Mouse (Mus musculus): ENCODE data around the gene Kif22. TPM values are rescaled to one million over a fixed set of nuclear protein-coding genes. Genes with fewer than 3 reads are reported as not detected.

The Kif22 gene
- polyA plus RNA-seq, 1 experiment from 2014 or later: 136 TPM

DNA sequence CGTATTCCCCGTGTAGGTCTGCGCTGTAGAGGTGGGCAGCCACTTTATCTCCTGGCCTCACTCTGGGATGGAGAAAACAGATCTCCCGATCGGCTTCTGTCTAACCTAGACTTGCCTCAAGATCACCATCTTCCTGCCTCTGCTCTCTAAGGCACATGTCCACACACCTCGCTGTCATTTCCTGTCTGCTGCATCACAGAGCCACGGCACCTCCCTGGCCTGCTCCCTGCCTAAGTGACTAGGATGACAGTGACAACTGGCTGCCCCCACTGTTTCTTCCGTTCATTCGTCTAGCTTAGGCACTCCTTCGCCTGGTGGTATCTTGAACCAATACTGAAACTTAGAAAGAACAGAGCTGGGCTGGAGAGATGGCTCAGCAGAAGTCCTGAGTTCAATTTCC, 42.7 kb downstream of the Kif22 start:
- H3K4me3 ChIP-seq: no peak overlapping the region
- no peaks in the 10 kb centered on the region for H3K4me1 ChIP-seq
- no peak overlapping the region for H3K27ac ChIP-seq
- no peak overlapping the region for H3K9ac ChIP-seq
- 0 out of 2 replicates have a peak, but pooled peaks cover 3% of the 10 kb centered on the region for H3K9me3 ChIP-seq
- 78% methylated on average over 10 of the region's 10 CpGs for WGBS
- ATAC-seq (ENCODE audit: insufficient number of reproducible peaks, insufficient read depth, low FRiP score, low TSS enrichment): no peak
- H3K36me3 ChIP-seq: no peaks in the 10 kb centered on the region; the same call in 1 of the 2 replicates
- H3K27me3 ChIP-seq: no peaks in the 10 kb centered on the region
- no peak overlapping the region for H3K4me2 ChIP-seq (replicated peaks)

DNA sequence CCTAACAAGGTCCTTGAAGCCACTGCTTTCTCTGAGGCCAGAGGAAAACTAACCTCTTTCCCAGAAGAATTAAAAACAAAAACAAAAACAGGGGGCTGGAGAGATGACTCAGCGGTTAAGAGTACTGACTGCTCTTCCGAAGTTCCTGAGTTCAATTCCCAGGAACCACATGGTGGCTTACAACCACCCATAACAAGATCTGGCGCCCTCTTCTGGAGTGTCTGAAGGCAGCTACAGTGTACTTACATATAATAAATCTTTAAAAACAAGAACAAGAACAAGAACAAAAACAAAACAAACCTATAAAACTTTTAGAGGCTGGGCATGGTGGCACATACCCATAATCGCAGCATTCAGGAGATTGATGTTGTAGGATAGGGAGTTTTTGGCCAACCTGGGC, 45.8 kb downstream of the Kif22 start:
- Histone ChIP-seq H3K9ac (no peak overlapping the region), H3K4me2 (replicated peaks) (no peak overlapping the region), H3K4me3 (no peak overlapping the region), H3K9me3 (0 out of 2 replicates have a peak, but pooled peaks cover 3% of the 10 kb centered on the region), H3K4me1 (no peaks in the 10 kb centered on the region), H3K27ac (no peak overlapping the region), H3K36me3 (no peaks in the 10 kb centered on the region; the same call in 1 of the 2 replicates), H3K27me3 (no peaks in the 10 kb centered on the region)
- no peak for ATAC-seq (ENCODE audit: insufficient number of reproducible peaks, insufficient read depth, low FRiP score, low TSS enrichment)
- 74% methylated on average over 4 of the region's 4 CpGs for WGBS

DNA sequence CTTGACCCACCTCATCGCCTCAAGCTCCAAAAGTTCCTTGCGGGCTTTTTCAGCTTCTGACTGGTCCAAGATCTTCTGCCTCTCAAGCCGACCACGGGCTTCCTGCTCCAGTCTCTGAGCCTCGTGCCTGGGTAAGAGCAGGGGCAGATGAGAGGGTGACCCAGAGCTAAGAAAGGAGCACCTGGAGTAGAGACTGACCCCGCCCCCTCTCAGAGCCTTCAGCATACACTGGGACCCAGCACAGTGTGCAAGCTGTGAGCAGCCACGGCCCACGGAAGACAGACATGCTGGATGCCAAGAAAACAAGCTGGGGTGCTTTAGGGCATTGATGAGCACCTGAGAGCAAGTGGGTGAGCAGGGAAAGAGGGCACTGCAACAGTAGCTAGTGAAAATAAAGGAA, 53.5 kb downstream of the Kif22 start:
- Histone ChIP-seq H3K27ac (no peak overlapping the region), H3K4me1 (0 out of 2 replicates have a peak, but pooled peaks cover 3% of the 10 kb centered on the region), H3K27me3 (no peaks in the 10 kb centered on the region), H3K9me3 (no peaks in the 10 kb centered on the region), H3K36me3 (no peaks in the 10 kb centered on the region), H3K4me2 (replicated peaks) (no peak overlapping the region), H3K4me3 (no peak overlapping the region), H3K9ac (no peak overlapping the region)
- ATAC-seq (ENCODE audit: insufficient number of reproducible peaks, insufficient read depth, low FRiP score, low TSS enrichment): no peak
- WGBS: 73% methylated on average over 8 of the region's 8 CpGs

DNA sequence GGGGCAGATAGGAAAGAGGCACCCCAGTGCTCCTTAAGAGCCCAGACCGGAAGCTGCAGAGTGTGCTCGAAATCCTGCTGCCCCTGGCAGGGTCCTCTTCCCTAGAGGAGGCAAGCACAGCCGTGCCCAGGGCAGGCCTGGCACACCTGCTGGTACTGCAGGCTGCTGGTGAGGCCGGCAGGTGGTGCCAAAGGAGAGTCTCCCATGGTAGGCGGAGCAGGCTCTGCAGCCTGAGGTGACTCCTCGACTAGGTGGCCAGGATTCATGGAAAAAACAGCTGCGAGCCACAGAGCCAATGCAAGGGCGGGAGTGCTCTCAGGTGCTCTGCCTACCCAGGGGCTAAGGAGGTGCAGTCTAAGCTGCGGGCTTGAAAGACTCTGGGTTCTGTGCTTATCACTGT, 56.0 kb downstream of the Kif22 start:
- H3K9ac ChIP-seq: no peak overlapping the region
- no peak overlapping the region for H3K4me2 ChIP-seq (replicated peaks)
- no peak for ATAC-seq (ENCODE audit: insufficient number of reproducible peaks, insufficient read depth, low FRiP score, low TSS enrichment)
- no peak overlapping the region for H3K4me3 ChIP-seq
- H3K36me3 ChIP-seq: 0 out of 2 replicates have a peak, but pooled peaks cover under 1% of the 10 kb centered on the region
- 41% methylated on average over 9 of the region's 9 CpGs for WGBS
- 0 out of 2 replicates have a peak, but pooled peaks cover 3% of the 10 kb centered on the region for H3K4me1 ChIP-seq
- no peaks in the 10 kb centered on the region for H3K9me3 ChIP-seq
- H3K27me3 ChIP-seq: no peaks in the 10 kb centered on the region
- no peak overlapping the region for H3K27ac ChIP-seq

DNA sequence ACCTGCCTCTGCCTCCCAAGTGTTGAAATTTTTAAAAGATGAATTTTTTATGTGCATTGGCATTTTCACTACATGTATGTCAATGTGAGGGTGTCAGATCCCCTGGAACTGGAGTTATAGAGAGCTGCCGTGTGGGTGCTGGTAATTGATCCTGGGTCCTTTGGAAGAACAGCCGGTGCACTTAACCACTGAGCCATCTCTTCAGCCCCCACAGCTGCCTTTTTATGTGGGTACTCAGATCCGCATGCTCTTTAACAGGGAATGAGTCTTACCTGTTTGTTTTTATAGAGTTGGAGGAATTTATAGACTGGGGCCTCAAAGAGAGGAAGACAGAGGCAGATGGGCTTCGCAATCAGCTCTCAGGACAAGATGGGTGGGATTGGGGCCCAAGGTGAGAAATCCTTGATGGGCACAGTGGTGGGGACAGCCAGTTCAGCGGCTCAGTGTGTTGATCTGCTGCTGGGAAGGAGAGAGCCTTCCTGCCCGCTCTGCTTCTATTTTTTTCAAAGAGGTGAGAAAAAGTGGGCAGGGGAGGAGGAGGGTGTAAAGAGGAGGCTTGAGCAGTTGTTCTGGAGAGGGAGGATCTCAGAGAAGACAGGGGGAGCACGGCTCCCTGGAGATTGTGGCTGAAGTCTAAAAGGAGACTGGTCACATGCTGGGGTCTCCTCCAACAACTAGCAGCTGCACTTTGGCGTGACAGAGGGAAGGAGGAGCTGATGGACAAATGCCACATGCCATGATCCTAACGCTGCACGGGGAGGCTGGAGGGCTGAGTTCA, 57.4 kb downstream of the Kif22 start:
- H3K36me3 ChIP-seq: peaks cover 13% of the 10 kb centered on the region

DNA sequence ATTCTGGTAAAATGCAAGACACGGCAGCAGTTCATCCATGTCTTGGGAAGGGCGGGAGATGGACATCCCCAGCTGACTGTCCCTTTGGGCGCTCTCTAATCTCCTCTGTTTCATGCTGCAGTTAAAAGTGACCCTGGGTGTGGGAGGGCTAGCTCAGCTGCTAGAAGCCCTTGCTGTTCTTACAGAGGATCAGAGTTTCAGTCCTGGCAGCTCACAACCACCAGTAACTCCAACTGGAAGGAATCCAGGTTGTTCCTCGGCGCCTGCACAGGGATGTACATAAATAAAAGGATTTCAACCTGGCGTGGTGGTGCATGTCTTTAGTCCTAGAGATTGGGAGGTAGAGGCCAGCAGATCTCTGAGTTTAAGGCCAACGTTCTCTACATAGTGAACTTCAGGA, 59.2 kb downstream of the Kif22 start:
- H3K9me3 ChIP-seq: no peaks in the 10 kb centered on the region
- ATAC-seq (ENCODE audit: insufficient number of reproducible peaks, insufficient read depth, low FRiP score, low TSS enrichment): no peak
- H3K9ac ChIP-seq: no peak overlapping the region
- H3K27me3 ChIP-seq: no peaks in the 10 kb centered on the region
- H3K4me1 ChIP-seq: 0 out of 2 replicates have a peak, but pooled peaks cover 3% of the 10 kb centered on the region
- no peak overlapping the region for H3K4me2 ChIP-seq (replicated peaks)
- H3K27ac ChIP-seq: 0 out of 2 replicates have a peak overlapping the region, but pooled peaks have one; percentile 30
- 83% methylated on average over 7 of the region's 7 CpGs for WGBS
- peaks cover 30% of the 10 kb centered on the region for H3K36me3 ChIP-seq
- H3K4me3 ChIP-seq: no peak overlapping the region

More for the DNA sequence above, 57.4 kb downstream of the Kif22 start:
- Histone ChIP-seq H3K4me3 (no peak overlapping the region), H3K27me3 (no peaks in the 10 kb centered on the region), H3K4me1 (0 out of 2 replicates have a peak, but pooled peaks cover 3% of the 10 kb centered on the region), H3K9ac (no peak overlapping the region), H3K9me3 (no peaks in the 10 kb centered on the region), H3K27ac (no peak overlapping the region), H3K4me2 (replicated peaks) (no peak overlapping the region)
- WGBS: 66% methylated on average over 10 of the region's 10 CpGs
- no peak for ATAC-seq (ENCODE audit: insufficient number of reproducible peaks, insufficient read depth, low FRiP score, low TSS enrichment)

DNA sequence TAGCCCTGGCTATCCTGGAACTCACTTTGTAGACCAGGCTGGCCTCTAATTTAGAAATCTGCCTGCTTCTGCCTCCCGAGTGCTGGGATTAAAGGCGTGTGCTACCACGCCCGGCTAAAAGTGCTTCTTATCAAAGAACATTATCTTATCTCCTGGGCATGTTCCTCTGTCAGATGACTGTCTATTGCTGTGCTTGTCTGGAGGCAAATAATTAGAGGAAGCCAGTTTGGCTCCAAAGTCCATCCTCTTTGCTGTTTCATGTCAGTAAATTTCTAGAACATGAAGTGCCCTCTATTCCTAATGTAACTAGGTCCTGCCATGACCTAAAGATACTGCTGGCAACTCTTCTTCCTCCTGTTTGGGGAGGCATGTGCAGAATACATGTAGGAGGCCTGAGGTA, 60.2 kb downstream of the Kif22 start:
- no peak overlapping the region for H3K9ac ChIP-seq
- no peak overlapping the region for H3K27ac ChIP-seq
- H3K9me3 ChIP-seq: no peaks in the 10 kb centered on the region
- H3K36me3 ChIP-seq: peaks cover 33% of the 10 kb centered on the region
- peaks cover 8% of the 10 kb centered on the region; the same call in 1 of the 2 replicates for H3K4me1 ChIP-seq
- H3K4me3 ChIP-seq: no peak overlapping the region
- H3K4me2 ChIP-seq (replicated peaks): no peak overlapping the region
- ATAC-seq (ENCODE audit: insufficient number of reproducible peaks, insufficient read depth, low FRiP score, low TSS enrichment): no peak
- WGBS: 92% methylated on average over 4 of the region's 4 CpGs
- no peaks in the 10 kb centered on the region for H3K27me3 ChIP-seq

DNA sequence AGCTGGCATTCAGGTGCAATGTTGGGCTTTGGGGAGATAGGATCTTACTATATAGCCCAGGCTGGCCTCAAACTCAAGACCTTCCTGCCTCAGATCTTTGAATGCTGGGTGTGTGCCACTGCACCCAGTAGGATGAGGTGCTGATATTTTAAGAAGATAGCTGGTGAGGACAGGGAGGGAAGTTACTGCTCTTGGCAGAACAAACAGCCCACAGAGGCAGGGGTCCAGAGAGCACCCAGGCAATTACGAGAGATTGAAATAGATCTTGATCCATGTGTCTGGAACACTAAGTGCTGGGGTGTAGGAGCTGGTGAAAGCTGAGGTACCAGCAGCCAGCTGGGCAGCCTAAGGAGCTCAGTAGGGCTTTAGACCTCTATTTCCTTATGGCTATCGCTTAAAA, 60.7 kb downstream of the Kif22 start:
- ATAC-seq (ENCODE audit: insufficient number of reproducible peaks, insufficient read depth, low FRiP score, low TSS enrichment): no peak
- WGBS: 86% methylated on average over 2 of the region's 2 CpGs
- no peak overlapping the region for H3K4me3 ChIP-seq

DNA sequence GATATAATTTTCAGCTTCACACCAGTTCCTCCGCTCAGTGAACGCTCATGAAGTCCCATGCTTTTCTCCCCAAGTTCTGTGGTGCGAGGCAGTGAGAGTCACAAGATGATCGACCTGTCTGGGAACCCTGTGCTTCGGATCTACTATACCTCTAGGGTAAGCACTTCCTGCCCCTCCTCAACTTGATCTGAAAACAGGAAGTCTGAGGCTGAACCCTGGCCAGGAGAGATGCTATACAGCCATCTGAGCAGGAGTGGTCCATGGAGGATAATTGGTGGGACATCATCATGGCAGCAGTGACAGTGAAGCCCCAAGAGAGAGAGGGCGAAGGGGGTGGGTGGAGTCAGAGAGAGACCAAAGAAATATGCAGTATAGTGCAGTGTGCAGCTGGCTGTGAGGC, 63.4 kb downstream of the Kif22 start:
- 95% methylated on average over 6 of the region's 6 CpGs for WGBS
- H3K9ac ChIP-seq: no peak overlapping the region
- peaks cover 10% of the 10 kb centered on the region; the same call in 1 of the 2 replicates for H3K4me1 ChIP-seq
- no peak for ATAC-seq (ENCODE audit: insufficient number of reproducible peaks, insufficient read depth, low FRiP score, low TSS enrichment)
- H3K9me3 ChIP-seq: no peaks in the 10 kb centered on the region
- no peak overlapping the region for H3K27ac ChIP-seq
- no peak overlapping the region for H3K4me3 ChIP-seq
- H3K36me3 ChIP-seq: peaks cover 33% of the 10 kb centered on the region
- H3K27me3 ChIP-seq: no peaks in the 10 kb centered on the region
- no peak overlapping the region for H3K4me2 ChIP-seq (replicated peaks)

More for the DNA sequence above, 60.7 kb downstream of the Kif22 start:
- Histone ChIP-seq H3K27me3 (no peaks in the 10 kb centered on the region), H3K9ac (no peak overlapping the region), H3K27ac (no peak overlapping the region), H3K9me3 (no peaks in the 10 kb centered on the region), H3K4me1 (peaks cover 10% of the 10 kb centered on the region; the same call in 1 of the 2 replicates), H3K4me2 (replicated peaks) (no peak overlapping the region), H3K36me3 (peaks cover 33% of the 10 kb centered on the region)

Small RNAs within 50 kb of the gene (microRNA-seq; reads per million reads assigned to microRNA genes)
- not detected for gene Gm44343

Other genes starting within 250 kb of the Kif22 start
- 362 and 385 TPM in 2 replicates for gene Ppp4c, start 250.0 kb downstream of the Kif22 start, polyA plus RNA-seq (2016; fragmentation: Nextera tagmentation; extraction: Ambion mirVana)
- gene Fam57b, start 244.8 kb downstream of the Kif22 start, polyA plus RNA-seq (2016; fragmentation: Nextera tagmentation; extraction: Ambion mirVana): 1.2 and 2.0 TPM in 2 replicates
- gene 4930451I11Rik, start 210.8 kb downstream of the Kif22 start, polyA plus RNA-seq (2016; fragmentation: Nextera tagmentation; extraction: Ambion mirVana): not detected in 2 replicates
- gene Doc2a, start 195.1 kb downstream of the Kif22 start, polyA plus RNA-seq (2016; fragmentation: Nextera tagmentation; extraction: Ambion mirVana): 2.1 and 2.8 TPM in 2 replicates
- gene Hirip3, start 180.5 kb downstream of the Kif22 start, polyA plus RNA-seq (2016; fragmentation: Nextera tagmentation; extraction: Ambion mirVana): 43.7 and 45.6 TPM in 2 replicates
- 96.7 and 99.6 TPM in 2 replicates for gene Ino80e, start 180.1 kb downstream of the Kif22 start, polyA plus RNA-seq (2016; fragmentation: Nextera tagmentation; extraction: Ambion mirVana)
- gene Taok2, start 157.8 kb downstream of the Kif22 start, polyA plus RNA-seq (2016; fragmentation: Nextera tagmentation; extraction: Ambion mirVana): 57.7 and 61.3 TPM in 2 replicates
- gene Tmem219, start 119.6 kb downstream of the Kif22 start, polyA plus RNA-seq (2016; fragmentation: Nextera tagmentation; extraction: Ambion mirVana): 18.6 and 22.2 TPM in 2 replicates
- 20.6 and 25.0 TPM in 2 replicates for gene Kctd13, start 113.6 kb downstream of the Kif22 start, polyA plus RNA-seq (2016; fragmentation: Nextera tagmentation; extraction: Ambion mirVana)
- 0.55 and 0.77 TPM in 2 replicates for gene Asphd1, start 92.9 kb downstream of the Kif22 start, polyA plus RNA-seq (2016; fragmentation: Nextera tagmentation; extraction: Ambion mirVana)
- gene Sez6l2, start 91.9 kb downstream of the Kif22 start, polyA plus RNA-seq (2016; fragmentation: Nextera tagmentation; extraction: Ambion mirVana): 0.97 and 1.8 TPM in 2 replicates
- 88.0 and 94.0 TPM in 2 replicates for gene Cdipt, start 66.6 kb downstream of the Kif22 start, polyA plus RNA-seq (2016; fragmentation: Nextera tagmentation; extraction: Ambion mirVana)
- gene Cdiptos, start 66.4 kb downstream of the Kif22 start, polyA plus RNA-seq (2016; fragmentation: Nextera tagmentation; extraction: Ambion mirVana): 0.53 and 1.6 TPM in 2 replicates
- 5.6 and 7.1 TPM in 2 replicates for gene Mvp, start 27.9 kb downstream of the Kif22 start, polyA plus RNA-seq (2016; fragmentation: Nextera tagmentation; extraction: Ambion mirVana)
- 0.37 TPM in 1 of 2 replicates, not detected in the other for gene Pagr1b, start 26.0 kb downstream of the Kif22 start, polyA plus RNA-seq (2016; fragmentation: Nextera tagmentation; extraction: Ambion mirVana)
- gene Pagr1a, start 25.1 kb downstream of the Kif22 start, polyA plus RNA-seq (2016; fragmentation: Nextera tagmentation; extraction: Ambion mirVana): 51.4 and 76.7 TPM in 2 replicates
- gene Gm42742, start 21.4 kb downstream of the Kif22 start, polyA plus RNA-seq (2016; fragmentation: Nextera tagmentation; extraction: Ambion mirVana): 59.3 and 77.8 TPM in 2 replicates
- 8.9 and 9.6 TPM in 2 replicates for gene Prrt2, start 21.3 kb downstream of the Kif22 start, polyA plus RNA-seq (2016; fragmentation: Nextera tagmentation; extraction: Ambion mirVana)
- 118 and 122 TPM in 2 replicates for gene Maz, start 15.4 kb downstream of the Kif22 start, polyA plus RNA-seq (2016; fragmentation: Nextera tagmentation; extraction: Ambion mirVana)
- not detected in 2 replicates for gene Zg16, start 44.9 kb upstream of the Kif22 start, polyA plus RNA-seq (2016; fragmentation: Nextera tagmentation; extraction: Ambion mirVana)
- 1.3 and 1.5 TPM in 2 replicates for gene AI467606, start 48.9 kb upstream of the Kif22 start, polyA plus RNA-seq (2016; fragmentation: Nextera tagmentation; extraction: Ambion mirVana)
- 2.1 and 2.4 TPM in 2 replicates for gene Qprt, start 79.8 kb upstream of the Kif22 start, polyA plus RNA-seq (2016; fragmentation: Nextera tagmentation; extraction: Ambion mirVana)
- 0.13 TPM in 1 of 2 replicates, not detected in the other for gene Spn, start 95.4 kb upstream of the Kif22 start, polyA plus RNA-seq (2016; fragmentation: Nextera tagmentation; extraction: Ambion mirVana)
- 73.7 and 82.5 TPM in 2 replicates for gene Cd2bp2, start 153.6 kb upstream of the Kif22 start, polyA plus RNA-seq (2016; fragmentation: Nextera tagmentation; extraction: Ambion mirVana)
- gene Tbc1d10b, start 166.0 kb upstream of the Kif22 start, polyA plus RNA-seq (2016; fragmentation: Nextera tagmentation; extraction: Ambion mirVana): 41.1 and 43.4 TPM in 2 replicates
- gene Mylpf, start 166.4 kb upstream of the Kif22 start, polyA plus RNA-seq (2016; fragmentation: Nextera tagmentation; extraction: Ambion mirVana): 65.2 and 79.2 TPM in 2 replicates
- 63.2 and 63.3 TPM in 2 replicates for gene Zfp553, start 190.6 kb upstream of the Kif22 start, polyA plus RNA-seq (2016; fragmentation: Nextera tagmentation; extraction: Ambion mirVana)
- gene Sept1, start 190.7 kb upstream of the Kif22 start, polyA plus RNA-seq (2016; fragmentation: Nextera tagmentation; extraction: Ambion mirVana): 34.0 and 39.7 TPM in 2 replicates
- gene Zfp771, start 201.8 kb upstream of the Kif22 start, polyA plus RNA-seq (2016; fragmentation: Nextera tagmentation; extraction: Ambion mirVana): 82.9 and 89.3 TPM in 2 replicates
- gene Dctpp1, start 218.2 kb upstream of the Kif22 start, polyA plus RNA-seq (2016; fragmentation: Nextera tagmentation; extraction: Ambion mirVana): 196 and 203 TPM in 2 replicates
- 80.1 and 80.4 TPM in 2 replicates for gene Sephs2, start 231.6 kb upstream of the Kif22 start, polyA plus RNA-seq (2016; fragmentation: Nextera tagmentation; extraction: Ambion mirVana)

Data from embryonic facial prominence, embryonic 12.5 days (tissue).